Mouse (Mus musculus) small intestine, adult 2 months (tissue): ENCODE results near the gene Gm20388. TPM values are rescaled to one million over a fixed set of nuclear protein-coding genes. Genes with fewer than 3 reads are reported as not detected.

ENCODE experiments used
- H3K27ac ChIP-seq: fragments of 200-500 bp; 2 replicates; pipeline ENCODE4 v1.5.1; 2012; ENCODE audit warnings: low read depth, low read length, control low read depth, inconsistent platforms; ENCODE audit not compliant: insufficient read depth
- H3K27me3 ChIP-seq: fragments of 200-500 bp; 2 replicates; pipeline ENCODE4 v1.6.1; 2012; ENCODE audit warnings: mild to moderate bottlenecking, moderate library complexity, low read length, inconsistent platforms; ENCODE audit not compliant: control insufficient read depth, insufficient read depth
- H3K36me3 ChIP-seq: fragments of 200-500 bp; 2 replicates; pipeline ENCODE4 v1.6.1; 2012; ENCODE audit warnings: mild to moderate bottlenecking, low read length, control low read depth, inconsistent platforms; ENCODE audit not compliant: control insufficient read depth, insufficient read depth
- H3K4me1 ChIP-seq: fragments of 200-500 bp; 2 replicates; pipeline ENCODE4 v1.6.1; 2012; ENCODE audit warnings: low read length, inconsistent platforms, mixed read lengths; ENCODE audit not compliant: control insufficient read depth, insufficient read depth, insufficient read length
- H3K4me3 ChIP-seq: fragments of 200-500 bp; 2 replicates; pipeline ENCODE4 v1.5.1; 2012; ENCODE audit warnings: low read depth, mild to moderate bottlenecking, control low read depth, inconsistent platforms, low read length, moderate library complexity
- CTCF ChIP-seq: fragments of 200-500 bp; IDR thresholded peaks from 2 replicates; pipeline ENCODE4 v1.5.1; 2012; ENCODE audit warnings: low read depth, mild to moderate bottlenecking, control low read depth, inconsistent platforms, low read length, moderate library complexity, mixed read lengths; ENCODE audit not compliant: insufficient replicate concordance, insufficient read length; ENCODE audit errors: extremely low read depth
- POLR2A ChIP-seq: fragments of 200-500 bp; IDR thresholded peaks from 2 replicates; pipeline ENCODE4 v1.6.1; 2012; ENCODE audit warnings: low read depth, mild to moderate bottlenecking, control low read depth, inconsistent platforms, low read length, moderate library complexity
- WGBS: fragments of 180-500 bp; shearing (Covaris S2); methylation state at CpG from one replicate; pipeline ENCODE4 v1.1.7; 2018; 5-methylcytosine and 5-hydroxymethylcytosine counted together
- polyA plus RNA-seq: library from polyadenylated mRNA; depleted of rRNA; stranded (reverse); fragments of >200 nt; gene quantifications from 2 replicates; pipeline ENCODE4 v1.2.3, GENCODE M21; 2012

The Gm20388 gene
- polyA plus RNA-seq, 1 experiment = 37.3 TPM

DNA sequence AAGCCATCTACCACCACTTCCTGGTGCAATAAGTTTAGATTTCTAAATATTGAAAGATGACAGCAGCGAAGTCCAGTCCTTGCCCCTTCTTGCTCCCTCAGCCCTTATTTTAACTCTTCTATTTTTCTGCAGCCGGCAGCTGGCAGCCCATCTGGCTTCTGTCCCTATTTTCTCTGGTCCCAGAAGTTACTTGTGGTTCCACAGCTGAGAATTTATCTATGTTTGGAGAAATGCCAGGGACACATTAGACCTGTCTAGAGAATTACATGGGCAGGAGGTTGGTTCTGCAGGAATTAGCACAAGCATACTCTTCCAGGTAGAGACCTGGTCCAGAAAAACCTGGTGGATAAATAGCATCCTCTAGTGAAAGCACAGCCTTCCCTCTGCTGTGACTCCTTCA, 3967.2 kb downstream of the Gm20388 start:
- H3K4me3 ChIP-seq = no peak overlapping the region
- no peaks in the 10 kb centered on the region for H3K36me3 ChIP-seq
- no peaks in the 10 kb centered on the region for H3K27me3 ChIP-seq
- WGBS = 45% methylated on average over 2 of the region's 2 CpGs
- no peak overlapping the region for H3K27ac ChIP-seq
- TF ChIP-seq CTCF = no peak
- TF ChIP-seq POLR2A = no peak
- no peaks in the 10 kb centered on the region for H3K4me1 ChIP-seq

DNA sequence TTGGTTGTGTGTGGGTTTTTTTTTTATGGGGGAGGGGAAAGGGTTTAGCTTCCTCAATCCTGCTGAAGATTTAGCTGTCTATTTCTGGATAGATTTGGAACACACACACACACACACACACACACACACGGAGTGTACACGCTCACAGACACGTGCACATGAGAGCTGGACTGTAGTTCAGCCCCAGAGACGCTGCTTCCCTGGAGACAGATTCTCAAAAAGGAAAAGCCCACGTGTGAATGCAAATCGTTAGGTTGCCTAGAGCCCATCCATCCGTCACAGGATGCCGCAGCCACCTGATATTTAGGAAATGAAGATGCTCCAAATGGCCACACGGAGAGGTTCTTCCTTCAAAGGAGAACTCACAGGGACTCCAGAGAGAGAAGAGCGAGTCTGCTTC, 3969.6 kb downstream of the Gm20388 start:
- 0 out of 2 replicates have a peak, but pooled peaks cover 7% of the 10 kb centered on the region for H3K27me3 ChIP-seq
- no peaks in the 10 kb centered on the region for H3K36me3 ChIP-seq
- TF ChIP-seq CTCF = no peak
- no peak for TF ChIP-seq POLR2A
- H3K4me3 ChIP-seq = no peak overlapping the region
- no peaks in the 10 kb centered on the region for H3K4me1 ChIP-seq
- WGBS = 64% methylated on average over 10 of the region's 10 CpGs
- H3K27ac ChIP-seq = no peak overlapping the region

DNA sequence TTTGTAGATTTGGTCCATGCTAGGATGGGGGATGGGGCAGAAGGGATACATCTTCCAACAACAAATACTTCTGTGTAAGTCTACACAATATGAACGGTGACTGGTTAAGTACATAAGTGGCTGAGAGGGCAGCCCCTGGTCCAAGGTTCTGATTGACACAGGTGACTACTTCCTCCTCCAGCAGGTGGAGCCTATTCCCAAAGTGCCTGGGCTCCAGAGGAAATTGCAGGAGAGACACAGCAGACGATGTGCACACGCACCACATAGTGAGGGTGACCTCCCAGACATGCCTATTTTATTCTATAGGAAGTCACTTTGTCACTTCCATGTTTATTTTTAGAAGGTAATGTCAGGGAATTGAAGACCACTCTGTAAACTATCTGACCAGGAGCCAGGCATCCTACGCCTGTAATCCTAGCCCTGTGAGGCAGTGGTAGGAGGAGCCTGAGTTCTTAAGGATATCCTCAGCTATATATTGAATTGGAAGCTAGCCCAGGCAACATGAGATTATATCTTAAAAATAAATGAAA, 3970.2 kb downstream of the Gm20388 start:
- H3K27ac ChIP-seq = no peak overlapping the region
- 0 out of 2 replicates have a peak, but pooled peaks cover 7% of the 10 kb centered on the region for H3K27me3 ChIP-seq
- WGBS = 24% methylated on average over 4 of the region's 4 CpGs
- no peaks in the 10 kb centered on the region for H3K36me3 ChIP-seq
- no peak overlapping the region for H3K4me3 ChIP-seq
- H3K4me1 ChIP-seq = no peaks in the 10 kb centered on the region
- TF ChIP-seq POLR2A = no peak
- 0 out of 2 replicates have a peak, but pooled peaks have one; percentile 17 for TF ChIP-seq CTCF

DNA sequence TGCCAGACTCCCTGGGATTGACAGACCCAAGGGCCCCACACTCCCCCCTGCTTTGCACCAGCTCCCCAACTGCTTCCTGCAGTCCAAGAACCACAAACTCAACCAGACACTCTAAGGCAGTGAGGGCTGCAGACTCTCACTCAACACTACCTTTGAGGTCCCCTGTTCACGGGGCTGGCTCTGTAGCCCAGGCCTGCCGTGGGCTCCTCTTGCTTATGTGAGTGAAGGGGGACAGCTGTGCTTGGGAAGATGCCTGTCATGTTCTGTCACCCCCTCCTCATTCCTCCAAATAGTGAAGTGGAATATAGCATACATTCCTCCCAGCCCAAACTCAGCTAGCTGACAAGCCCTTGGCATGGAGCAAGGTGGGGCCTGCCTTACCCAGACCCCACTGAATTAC, 3971.8 kb downstream of the Gm20388 start:
- 0 out of 2 replicates have a peak, but pooled peaks cover 7% of the 10 kb centered on the region for H3K27me3 ChIP-seq
- no peak overlapping the region for H3K4me3 ChIP-seq
- H3K27ac ChIP-seq = no peak overlapping the region
- H3K4me1 ChIP-seq = no peaks in the 10 kb centered on the region
- TF ChIP-seq CTCF (no peak), POLR2A (no peak)
- H3K36me3 ChIP-seq = no peaks in the 10 kb centered on the region
- 71% methylated on average over 2 of the region's 2 CpGs for WGBS

DNA sequence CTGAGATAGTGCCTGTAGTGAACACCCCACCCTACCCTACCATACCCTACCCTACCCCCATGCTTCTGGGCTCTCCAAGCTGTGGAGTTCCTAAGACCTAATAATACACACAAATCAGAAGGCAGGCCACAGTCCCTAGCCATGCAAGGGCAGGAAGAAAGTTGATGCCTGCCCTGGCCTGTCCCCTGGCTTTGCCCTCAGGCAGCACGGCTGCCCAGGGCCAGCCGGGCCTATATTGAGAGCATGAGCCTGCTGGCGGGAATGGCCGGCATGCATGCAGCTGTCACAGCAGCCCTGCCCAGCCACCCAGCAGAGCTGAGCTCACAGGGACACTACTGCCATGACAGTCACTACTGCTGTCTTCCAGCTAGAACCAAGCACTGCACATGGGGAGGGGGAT, 3972.5 kb downstream of the Gm20388 start:
- WGBS = 69% methylated on average over 4 of the region's 4 CpGs
- H3K27ac ChIP-seq = no peak overlapping the region
- no peak overlapping the region for H3K4me3 ChIP-seq
- 0 out of 2 replicates have a peak, but pooled peaks cover 7% of the 10 kb centered on the region for H3K27me3 ChIP-seq
- no peaks in the 10 kb centered on the region for H3K4me1 ChIP-seq
- TF ChIP-seq CTCF = no peak
- TF ChIP-seq POLR2A = no peak
- no peaks in the 10 kb centered on the region for H3K36me3 ChIP-seq

DNA sequence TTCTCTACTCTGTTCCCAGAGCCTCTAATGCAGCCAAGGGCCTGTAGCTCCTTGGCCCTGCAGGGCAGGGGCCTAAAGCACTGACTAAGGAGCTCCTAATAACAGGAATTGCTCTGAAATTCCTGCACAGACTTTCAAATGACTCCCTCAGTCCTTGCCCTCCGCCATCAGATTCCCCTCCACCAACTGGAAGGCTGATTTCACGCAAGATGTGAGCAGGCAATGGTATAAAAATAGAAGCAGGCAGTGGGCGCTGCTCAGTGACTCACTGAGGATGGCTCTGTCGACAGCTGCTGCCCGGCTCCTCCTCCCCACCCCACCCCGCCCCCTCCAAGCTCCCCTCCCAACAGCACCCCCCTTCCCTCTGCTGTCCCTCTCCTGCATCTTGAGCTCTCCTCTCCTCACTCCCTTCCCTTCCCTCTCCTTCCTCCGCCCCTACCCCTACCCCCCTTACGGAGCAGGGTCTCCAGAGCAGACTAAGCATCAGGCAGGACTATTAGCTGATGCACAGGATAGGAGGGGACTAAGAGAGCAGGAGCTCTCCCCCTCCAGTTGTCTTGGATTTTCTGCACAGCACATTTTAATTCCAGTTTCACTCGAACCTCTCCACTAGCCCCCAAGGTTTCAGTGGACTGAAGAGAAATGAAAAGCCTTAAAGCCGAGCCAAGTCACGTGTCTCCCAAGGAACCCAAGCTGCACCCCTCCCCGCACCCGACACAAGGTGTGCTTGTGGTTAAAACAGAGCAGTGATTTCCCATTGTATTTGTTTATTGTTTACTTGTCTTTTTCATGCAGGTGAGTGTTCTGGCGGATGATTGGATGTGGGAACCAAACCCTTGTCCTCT, 3974.3 kb downstream of the Gm20388 start:
- TF ChIP-seq CTCF = no peak
- TF ChIP-seq POLR2A = no peak
- no peaks in the 10 kb centered on the region for H3K36me3 ChIP-seq
- 10% methylated on average over 14 of the region's 14 CpGs for WGBS
- no peak overlapping the region for H3K27ac ChIP-seq
- 0 out of 2 replicates have a peak, but pooled peaks cover 7% of the 10 kb centered on the region for H3K27me3 ChIP-seq
- H3K4me3 ChIP-seq = no peak overlapping the region
- H3K4me1 ChIP-seq = no peaks in the 10 kb centered on the region

DNA sequence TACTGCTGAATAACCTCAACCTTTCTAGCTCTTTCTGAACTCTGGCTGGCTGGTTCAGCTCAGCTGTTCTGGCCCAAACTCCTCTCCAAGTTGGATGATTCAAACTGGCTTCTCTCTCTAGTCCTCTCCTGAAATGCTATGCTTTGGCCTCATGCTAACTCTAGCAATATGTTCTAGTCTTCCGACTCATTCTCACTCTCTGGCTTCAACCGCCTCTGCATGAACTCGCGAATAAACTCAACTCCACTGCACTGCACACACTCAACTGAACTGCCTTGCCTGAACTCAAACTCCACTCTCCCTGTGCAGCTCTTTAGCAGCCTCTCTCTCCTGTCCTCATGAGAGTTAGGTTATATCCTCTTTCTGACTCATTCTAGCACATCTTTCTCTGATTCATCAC, 3976.5 kb downstream of the Gm20388 start:
- H3K4me1 ChIP-seq = peaks cover 5% of the 10 kb centered on the region
- no peak for TF ChIP-seq POLR2A
- 88% methylated on average over 4 of the region's 4 CpGs for WGBS
- H3K27ac ChIP-seq = no peak overlapping the region
- H3K36me3 ChIP-seq = no peaks in the 10 kb centered on the region
- H3K27me3 ChIP-seq = peaks cover 16% of the 10 kb centered on the region
- no peak overlapping the region for H3K4me3 ChIP-seq
